Mouse (Mus musculus) midbrain, embryonic 13.5 days (tissue): ENCODE results near the gene Tcf7l1. TPM values are rescaled to one million over a fixed set of nuclear protein-coding genes. Genes with fewer than 3 reads are reported as not detected.

ENCODE experiments used
- ATAC-seq: fragments of 200-750 bp; cut with Nextera tagmentation; 2 replicates; pipeline ENCODE4 v1.8.0; 2017; ENCODE audit warnings: mild to moderate bottlenecking, moderate TSS enrichment, moderate library complexity
- H3K27ac ChIP-seq: fragments of 300-500 bp; sonication (generic); 2 replicates; pipeline ENCODE4 v1.5.1; 2015; ENCODE audit warnings: inconsistent platforms, mild to moderate bottlenecking, moderate library complexity
- H3K27me3 ChIP-seq: fragments of 300-500 bp; sonication (generic); 2 replicates; pipeline ENCODE4 v1.6.1; 2015; ENCODE audit warnings: mild to moderate bottlenecking, inconsistent platforms
- H3K36me3 ChIP-seq: fragments of 300-500 bp; sonication (generic); 2 replicates; pipeline ENCODE4 v1.6.1; 2015; ENCODE audit warnings: mild to moderate bottlenecking, inconsistent platforms
- H3K4me1 ChIP-seq: fragments of 300-500 bp; sonication (generic); replicated peaks from 2 replicates; pipeline ENCODE4 v1.6.1; 2015; ENCODE audit warnings: inconsistent platforms
- H3K4me2 ChIP-seq: fragments of 300-500 bp; sonication (generic); replicated peaks from 2 replicates; pipeline ENCODE4 v1.6.1; 2015; ENCODE audit warnings: moderate library complexity, mild to moderate bottlenecking, inconsistent platforms
- H3K4me3 ChIP-seq: fragments of 300-500 bp; sonication (generic); replicated peaks from 2 replicates; pipeline ENCODE4 v1.5.1; 2015; ENCODE audit warnings: mild to moderate bottlenecking, inconsistent platforms
- H3K9ac ChIP-seq: fragments of 300-500 bp; sonication (generic); replicated peaks from 2 replicates; pipeline ENCODE4 v1.6.1; 2015; ENCODE audit warnings: mild to moderate bottlenecking, inconsistent platforms
- H3K9me3 ChIP-seq: fragments of 300-500 bp; sonication (generic); 2 replicates; pipeline ENCODE4 v1.6.1; 2016; ENCODE audit warnings: mild to moderate bottlenecking, inconsistent platforms
- WGBS: fragments of 180-500 bp; shearing (Covaris S2); methylation state at CpG from one replicate; pipeline ENCODE4 v1.1.7; 2015; 5-methylcytosine and 5-hydroxymethylcytosine counted together
- polyA plus RNA-seq: library from polyadenylated mRNA; unstranded; fragments of >200 nt; fragmentation: Nextera tagmentation; extraction: Ambion mirVana; gene quantifications from 2 replicates; pipeline ENCODE4 v1.2.1, GENCODE M21; 2015

The Tcf7l1 gene
- polyA plus RNA-seq, 1 experiment from 2014 or later = 9.7 TPM

DNA sequence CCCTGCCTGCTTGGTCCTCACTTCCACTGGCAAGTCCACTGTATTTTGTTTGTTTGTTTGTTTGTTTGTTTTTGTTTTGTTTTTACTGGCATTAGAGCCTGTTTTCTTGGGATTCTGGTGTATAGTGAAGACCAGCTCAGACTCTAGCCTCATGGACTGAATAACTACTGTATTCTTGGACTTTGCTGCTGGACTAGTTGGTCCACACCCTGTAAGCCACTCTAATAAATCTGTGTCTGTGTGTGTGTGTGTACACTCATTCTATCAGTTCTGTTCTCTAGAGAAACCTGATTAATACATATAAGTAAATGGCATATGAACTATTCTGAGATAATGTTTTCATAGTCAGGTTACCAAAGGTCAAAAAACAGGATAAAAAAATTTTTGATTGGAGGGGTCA, 198.9 kb downstream of the Tcf7l1 start:
- no peak for ATAC-seq
- Histone ChIP-seq H3K4me1 (no peaks in the 10 kb centered on the region), H3K4me2 (no peak overlapping the region), H3K27me3 (no peaks in the 10 kb centered on the region), H3K27ac (no peak overlapping the region), H3K4me3 (no peak overlapping the region), H3K9ac (no peak overlapping the region), H3K36me3 (0 out of 2 replicates have a peak, but pooled peaks cover 3% of the 10 kb centered on the region), H3K9me3 (no peaks in the 10 kb centered on the region)

DNA sequence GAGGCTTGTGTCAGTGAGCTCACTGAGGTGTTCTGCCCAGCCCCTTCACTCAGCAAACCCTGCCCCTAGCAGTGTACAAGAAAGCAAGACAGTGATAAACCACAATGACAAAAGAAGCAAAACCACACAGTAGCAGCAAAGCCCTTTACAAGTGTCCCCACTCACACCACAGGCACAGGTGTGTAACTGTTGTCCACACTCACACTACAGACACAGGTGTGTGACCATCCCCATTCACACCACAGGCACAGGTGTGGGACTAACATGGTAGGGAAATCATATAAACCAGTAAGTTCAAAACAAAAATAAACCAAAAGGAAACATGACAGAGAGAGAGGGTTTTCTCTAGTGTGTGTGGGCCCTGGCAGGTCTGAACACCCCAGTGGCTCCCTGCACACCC, 200.7 kb downstream of the Tcf7l1 start:
- H3K4me3 ChIP-seq = no peak overlapping the region
- H3K4me1 ChIP-seq = no peaks in the 10 kb centered on the region
- H3K27ac ChIP-seq = no peak overlapping the region
- H3K36me3 ChIP-seq = no peaks in the 10 kb centered on the region
- H3K9me3 ChIP-seq = no peaks in the 10 kb centered on the region
- no peak overlapping the region for H3K9ac ChIP-seq
- H3K4me2 ChIP-seq = no peak overlapping the region
- H3K27me3 ChIP-seq = no peaks in the 10 kb centered on the region
- no peak for ATAC-seq

DNA sequence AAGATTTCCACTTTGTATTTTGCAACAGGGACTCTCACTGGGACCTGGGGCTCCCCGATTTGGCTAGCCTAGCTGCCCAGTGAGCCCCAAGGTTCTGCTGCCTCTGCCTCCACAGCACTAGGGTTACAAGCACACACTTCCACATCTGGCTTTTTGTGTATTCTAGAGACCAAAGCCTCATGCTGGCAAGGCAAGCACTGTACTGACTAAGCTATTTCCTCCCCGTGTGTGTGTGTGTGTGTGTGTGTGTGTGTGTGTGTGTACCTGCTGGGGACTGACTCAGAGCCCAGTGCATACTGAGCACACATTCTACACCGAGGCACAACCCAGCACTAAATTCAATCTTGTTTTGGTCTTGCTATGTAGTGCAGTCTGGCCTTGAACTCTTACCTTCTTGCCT, 202.4 kb downstream of the Tcf7l1 start:
- Histone ChIP-seq H3K4me2 (no peak overlapping the region), H3K4me3 (no peak overlapping the region), H3K36me3 (no peaks in the 10 kb centered on the region), H3K27ac (no peak overlapping the region), H3K9ac (no peak overlapping the region), H3K27me3 (no peaks in the 10 kb centered on the region), H3K4me1 (no peaks in the 10 kb centered on the region), H3K9me3 (no peaks in the 10 kb centered on the region)
- ATAC-seq = no peak
- 90% methylated on average over 3 of the region's 3 CpGs for WGBS

DNA sequence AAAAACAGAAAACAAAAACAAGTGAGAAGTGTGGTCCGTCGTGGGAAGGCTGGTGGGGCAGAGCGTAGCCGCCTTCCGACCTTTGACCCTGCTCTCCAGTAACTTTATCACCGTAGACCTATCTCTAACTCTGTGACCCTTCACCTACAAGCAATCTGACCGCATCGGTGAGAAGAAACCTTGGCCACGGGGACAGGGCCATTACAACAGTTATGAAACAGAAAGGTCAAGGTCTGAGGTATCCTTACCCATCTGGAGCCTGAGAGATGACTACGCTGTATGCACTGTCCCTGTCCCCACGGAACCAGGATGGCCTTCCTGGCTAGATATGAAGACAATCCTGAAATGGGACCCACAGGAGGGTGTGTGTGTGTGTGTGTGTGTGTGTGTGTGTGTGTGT, 204.9 kb downstream of the Tcf7l1 start:
- no peak overlapping the region for H3K9ac ChIP-seq
- H3K4me1 ChIP-seq = no peaks in the 10 kb centered on the region
- H3K4me2 ChIP-seq = no peak overlapping the region
- H3K27ac ChIP-seq = no peak overlapping the region
- 88% methylated on average over 11 of the region's 11 CpGs for WGBS
- no peaks in the 10 kb centered on the region for H3K9me3 ChIP-seq
- no peak for ATAC-seq
- H3K4me3 ChIP-seq = no peak overlapping the region
- peaks cover 8% of the 10 kb centered on the region for H3K36me3 ChIP-seq
- no peaks in the 10 kb centered on the region for H3K27me3 ChIP-seq

DNA sequence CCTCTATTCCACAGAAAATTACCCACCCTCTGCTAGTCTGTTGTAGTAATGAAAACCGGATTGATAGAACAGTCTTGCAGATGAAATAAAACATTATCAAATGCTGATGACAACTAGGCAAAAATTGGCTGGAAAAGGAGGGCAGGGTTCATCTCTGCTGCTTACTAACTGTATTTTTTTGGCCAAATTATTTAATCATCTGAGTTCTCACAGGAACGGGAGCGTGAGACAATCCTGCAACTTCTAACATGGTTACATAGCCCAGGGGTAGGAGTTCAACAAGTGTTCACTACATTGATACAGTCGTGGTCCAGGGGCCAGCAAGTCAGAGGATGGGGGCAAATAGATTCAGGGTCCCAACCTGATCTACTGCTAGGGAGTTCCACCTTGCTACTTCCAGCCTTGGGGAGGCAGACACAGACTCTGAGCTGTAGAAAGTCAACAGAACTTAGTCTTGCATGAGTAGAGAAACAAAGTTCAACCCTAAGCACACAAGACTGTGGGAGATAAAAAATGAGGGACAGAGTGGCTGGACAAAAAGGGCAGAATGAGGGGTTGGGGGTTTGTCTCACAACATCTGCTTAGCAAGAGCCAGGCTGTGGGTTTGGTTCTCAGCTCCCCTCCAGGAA, 205.7 kb downstream of the Tcf7l1 start:
- H3K9me3 ChIP-seq = no peaks in the 10 kb centered on the region
- no peak overlapping the region for H3K4me3 ChIP-seq
- no peak overlapping the region for H3K27ac ChIP-seq
- 88% methylated on average over 4 of the region's 4 CpGs for WGBS
- H3K36me3 ChIP-seq = peaks cover 15% of the 10 kb centered on the region
- H3K27me3 ChIP-seq = no peaks in the 10 kb centered on the region
- H3K4me1 ChIP-seq = no peaks in the 10 kb centered on the region
- no peak for ATAC-seq
- no peak overlapping the region for H3K9ac ChIP-seq
- H3K4me2 ChIP-seq = no peak overlapping the region

DNA sequence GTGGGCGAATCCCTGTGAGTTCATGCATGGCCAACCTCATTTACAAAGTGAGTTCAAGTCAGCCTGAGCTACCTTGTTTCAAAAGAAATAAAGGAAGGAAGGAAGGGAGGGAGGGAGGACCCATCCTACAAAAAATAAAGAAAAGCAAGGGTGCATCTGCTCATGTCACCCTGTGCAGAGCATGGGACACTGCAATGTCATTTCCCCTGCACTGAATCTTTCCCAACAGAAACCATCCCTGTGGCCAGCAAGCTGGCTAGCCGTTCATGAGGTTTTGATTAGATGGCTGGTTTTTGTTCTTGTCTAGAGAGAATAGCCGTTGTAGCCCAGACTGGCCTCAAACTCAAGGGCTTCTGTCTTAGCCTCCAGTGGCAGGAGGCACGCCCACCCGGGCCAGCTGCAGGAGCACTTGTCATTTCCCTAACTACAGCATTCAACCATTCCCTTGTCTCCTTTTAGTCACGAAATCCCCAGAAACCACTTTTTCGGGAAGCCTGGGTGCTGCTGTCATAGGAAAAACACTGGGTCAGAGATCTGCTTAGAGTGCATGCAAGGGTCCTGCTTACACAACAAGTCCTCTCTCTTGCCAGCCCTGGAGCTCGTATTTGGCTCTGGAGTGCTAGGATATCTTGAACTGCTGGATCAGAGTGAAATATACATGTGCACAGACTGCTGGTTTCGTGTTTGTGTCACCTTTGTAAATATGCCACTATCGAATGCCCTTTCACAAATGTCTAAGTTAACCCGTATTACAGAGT, 207.2 kb downstream of the Tcf7l1 start:
- H3K9ac ChIP-seq = no peak overlapping the region; the same call in 1 of the 2 replicates
- no peak for ATAC-seq
- 73% methylated on average over 11 of the region's 11 CpGs for WGBS
- no peak overlapping the region for H3K27ac ChIP-seq
- peaks cover 22% of the 10 kb centered on the region for H3K36me3 ChIP-seq
- H3K9me3 ChIP-seq = no peaks in the 10 kb centered on the region
- H3K4me1 ChIP-seq = no peaks in the 10 kb centered on the region
- H3K27me3 ChIP-seq = no peaks in the 10 kb centered on the region
- H3K4me2 ChIP-seq = no peak overlapping the region
- no peak overlapping the region for H3K4me3 ChIP-seq

Other genes starting within 250 kb of the Tcf7l1 start
- 5.3 and 5.7 TPM in 2 replicates for gene Capg, start 244.9 kb downstream of the Tcf7l1 start, polyA plus RNA-seq
- 15.7 and 16.5 TPM in 2 replicates for gene Elmod3, start 190.8 kb downstream of the Tcf7l1 start, polyA plus RNA-seq
- gene Retsat, start 190.8 kb downstream of the Tcf7l1 start, polyA plus RNA-seq = 5.0 and 6.2 TPM in 2 replicates
- 39.6 and 41.2 TPM in 2 replicates for gene Tgoln1, start 172.3 kb downstream of the Tcf7l1 start, polyA plus RNA-seq
- gene Kcmf1, start 110.7 kb upstream of the Tcf7l1 start, polyA plus RNA-seq = 25.7 and 26.1 TPM in 2 replicates
- 4,994 and 5,054 TPM in 2 replicates for gene Tmsb10, start 169.5 kb upstream of the Tcf7l1 start, polyA plus RNA-seq